In genomic region chr4:128806827-128807179, GRCm38 (mm10) we compare ENCODE assay signal across 8 mouse cellular contexts. TPM values are rescaled to one million over a fixed set of nuclear protein-coding genes. Genes with fewer than 3 reads are reported as not detected.
DNase-seq lines count a peak whose midpoint lies in the region; ATAC-seq and TF ChIP-seq lines count a peak whose summit lies in the region.

No protein-coding gene starts in this region.

- no peak for TF ChIP-seq EP300 in liver, embryonic 14.5 days (IDR thresholded peaks at IDR 0.05; ENCODE audit: low read depth)

- H3K27ac ChIP-seq in hindbrain, postnatal 0 days, result peak overlapping the region; percentile 90
- H3K27ac ChIP-seq in liver, embryonic 14.5 days, result peak overlapping the region; percentile 86

- peak overlapping the region; percentile 72 for H3K4me3 ChIP-seq in hindbrain, postnatal 0 days (ENCODE audit: low read length)
- peak overlapping the region; percentile 92 to 96 for H3K4me3 ChIP-seq in liver, embryonic 14.5 days (ENCODE audit: insufficient read depth in 1 of 2, low read depth in 2 of 2, low read length in 2 of 2)

- H3K9me3 ChIP-seq in hindbrain, postnatal 0 days (ENCODE audit: low read length), result no peaks in the 10 kb centered on the region
- H3K9me3 ChIP-seq in liver, embryonic 14.5 days (ENCODE audit: control insufficient read depth, low read length), result no peaks in the 10 kb centered on the region

- H3K4me1 ChIP-seq in hindbrain, postnatal 0 days (ENCODE audit: insufficient read depth, low read length), result peaks cover 20% of the 10 kb centered on the region
- peaks cover 25 to 37% of the 10 kb centered on the region in 2 experiments for H3K4me1 ChIP-seq in liver, embryonic 14.5 days (replicated peaks; ENCODE audit: control insufficient read depth in 2 of 2, insufficient read depth in 2 of 2, low read length in 1 of 2)

- under 1% methylated on average over 15 of the region's 15 CpGs for WGBS in hindbrain, postnatal 0 days
- WGBS in liver, embryonic 14.5 days (ENCODE audit: insufficient replicate concordance), result under 1% methylated on average over 15 of the region's 15 CpGs

- H3K36me3 ChIP-seq in hindbrain, postnatal 0 days (ENCODE audit: insufficient read depth, low read length), result no peaks in the 10 kb centered on the region
- H3K36me3 ChIP-seq in liver, embryonic 14.5 days (replicated peaks; ENCODE audit: control insufficient read depth, insufficient read depth, low read depth), result no peaks in the 10 kb centered on the region

- TF ChIP-seq CTCF in hindbrain, postnatal 0 days (IDR thresholded peaks at IDR 0.05; ENCODE audit: low read depth), result 0 out of 2 replicates have a peak, but pooled peaks have one; percentile 30
- 0 out of 2 replicates have a peak, but pooled peaks have one; percentile 30 for TF ChIP-seq CTCF in liver, embryonic 14.5 days (IDR thresholded peaks at IDR 0.05; ENCODE audit: low read depth)

- H3K27me3 ChIP-seq in hindbrain, postnatal 0 days (ENCODE audit: insufficient read depth, low read length), result no peaks in the 10 kb centered on the region
- H3K27me3 ChIP-seq in liver, embryonic 14.5 days (ENCODE audit: control insufficient read depth, insufficient read depth, low read length), result no peaks in the 10 kb centered on the region

- peak overlapping the region; percentile 80 for H3K9ac ChIP-seq in hindbrain, postnatal 0 days (replicated peaks; ENCODE audit: low read length)
- H3K9ac ChIP-seq in liver, embryonic 14.5 days (replicated peaks), result peak overlapping the region; percentile 97

- peak; percentile 55 to 69 for DNase-seq in urinary bladder, adult 18-20 months (ENCODE audit: low spot score in 2 of 2)
- no peak for DNase-seq in urinary bladder, postnatal 10 days (ENCODE audit: low spot score)
- peak; percentile 78 to 82 for DNase-seq in cerebellum, postnatal 10 days
- peak; percentile 65 for DNase-seq in gastrocnemius, postnatal 10 days
- DNase-seq in hindbrain, postnatal 0 days (ENCODE audit: low spot score), result peak; percentile 71
- DNase-seq in liver, embryonic 14.5 days (ENCODE audit: low read depth in 3 of 3, low spot score in 3 of 3), result peak; percentile 66 to 71 (median 70)
- peak; percentile 19 to 44 for DNase-seq in natural killer cell, adult 2 months (ENCODE audit: low spot score in 2 of 2)
- DNase-seq in thymus, postnatal 10 days (ENCODE audit: low spot score in 2 of 2), result peak; percentile 37 to 46

- peak; percentile 7; the same call in 1 of the 2 replicates for ATAC-seq in hindbrain, postnatal 0 days
- peak; percentile 79 for ATAC-seq in liver, embryonic 14.5 days (ENCODE audit: insufficient read depth)

- H3K4me2 ChIP-seq in hindbrain, postnatal 0 days (ENCODE audit: low read depth, low read length), result peak overlapping the region; percentile 95
- peak overlapping the region; percentile 99 for H3K4me2 ChIP-seq in liver, embryonic 14.5 days (ENCODE audit: low read depth)

RNA-seq across cellular contexts. Expression of gene Zfp362, which starts 1.0 kb away (rescaled TPM):
- total RNA-seq in gastrocnemius, postnatal 10 days (2021), result 10 to 100 TPM; 18.0 to 18.8 TPM
- 25.6 and 35.7 TPM in 2 replicates for total RNA-seq in hindbrain, postnatal 0 days (2014; rRNA removed)
- polyA plus RNA-seq in hindbrain, postnatal 0 days (2015; fragmentation: Nextera tagmentation; extraction: Ambion mirVana), result 23.3 and 24.9 TPM in 2 replicates
- polyA plus RNA-seq in liver, embryonic 14.5 days (2012; rRNA removed), result 7.6 and 8.2 TPM in 2 replicates
- polyA plus RNA-seq in liver, embryonic 14.5 days (2014; fragmentation: Nextera tagmentation; extraction: Ambion mirVana), result 6.2 and 7.4 TPM in 2 replicates

RNA-seq across cellular contexts. Expression of gene A3galt2, which starts 51.6 kb away (rescaled TPM):
- under 1 TPM in 1 of 2 experiments, not detected in 1; 0.12 TPM for total RNA-seq in gastrocnemius, postnatal 10 days (2021)
- total RNA-seq in hindbrain, postnatal 0 days (2014; rRNA removed), result 0.47 and 1.1 TPM in 2 replicates
- polyA plus RNA-seq in hindbrain, postnatal 0 days (2015; fragmentation: Nextera tagmentation; extraction: Ambion mirVana), result 0.10 TPM in 2 replicates
- 0.06 and 0.09 TPM in 2 replicates for polyA plus RNA-seq in liver, embryonic 14.5 days (2012; rRNA removed)
- 0.04 TPM in 1 of 2 replicates, not detected in the other for polyA plus RNA-seq in liver, embryonic 14.5 days (2014; fragmentation: Nextera tagmentation; extraction: Ambion mirVana)
